Mouse (Mus musculus) stomach, postnatal 0 days (tissue): Measurements from ENCODE around the gene Cadps2.

Experiments used
- CTCF ChIP-seq: IDR thresholded peaks from 2 replicates; pipeline ENCODE4 v1.5.1; 2016; ENCODE audit warnings: antibody characterized with exemption, low read depth, mild to moderate bottlenecking, moderate library complexity
- EP300 ChIP-seq: optimal IDR thresholded peaks from 2 replicates; pipeline ENCODE3; 2016; ENCODE audit warnings: antibody characterized with exemption

DNA sequence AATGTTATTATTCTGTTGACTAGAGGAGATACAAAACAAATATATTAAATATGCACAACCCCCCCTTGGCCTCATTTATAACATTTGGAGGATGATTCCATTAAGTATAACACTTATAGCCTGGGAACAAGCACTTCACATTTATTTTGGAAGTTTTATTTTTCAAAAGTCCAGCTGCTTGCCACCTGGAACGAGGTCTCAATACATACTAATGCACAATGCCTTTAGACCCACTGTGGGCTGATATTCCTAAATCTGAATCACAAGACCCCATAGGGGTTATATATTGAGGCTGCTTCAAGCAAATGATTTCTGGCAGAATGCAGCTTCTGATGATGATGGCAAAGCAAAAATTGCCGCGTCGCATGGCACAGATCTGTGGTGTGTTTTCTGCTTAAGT lies 565.7 kb downstream of the Cadps2 start:
- TF ChIP-seq CTCF = no peak
- no peak for TF ChIP-seq EP300
